Mouse (Mus musculus): ENCODE data around the gene Nudt21. TPM values are rescaled to one million over a fixed set of nuclear protein-coding genes. Genes with fewer than 3 reads are reported as not detected.

Nudt21 gene
- total RNA-seq (2021) = 10 to 100 TPM; 10.5 to 11.9 TPM
- long read RNA-seq, experiment 1, full-length matches to known transcripts = 20 of 22 reads
- long read RNA-seq, experiment 1, partial matches to known transcripts = 0 of 22 reads
- long read RNA-seq, experiment 1, other reads (novel, unspliced or antisense) = 2 of 22 reads
- long read RNA-seq, experiment 2, full-length matches to known transcripts = 20 of 21 reads
- long read RNA-seq, experiment 2, partial matches to known transcripts = 0 of 21 reads
- long read RNA-seq, experiment 2, other reads (novel, unspliced or antisense) = 1 of 21 reads

GRCm38 (mm10) chr8:94036944-94037524 is at the start of gene Nudt21, which contains the start of gene Ogfod1:
Gene Nudt21 (minus strand): TSS chr8:94037031.
Gene Ogfod1 (plus strand): TSS chr8:94037198.
- DNase-seq = peak; percentile 91

DNA sequence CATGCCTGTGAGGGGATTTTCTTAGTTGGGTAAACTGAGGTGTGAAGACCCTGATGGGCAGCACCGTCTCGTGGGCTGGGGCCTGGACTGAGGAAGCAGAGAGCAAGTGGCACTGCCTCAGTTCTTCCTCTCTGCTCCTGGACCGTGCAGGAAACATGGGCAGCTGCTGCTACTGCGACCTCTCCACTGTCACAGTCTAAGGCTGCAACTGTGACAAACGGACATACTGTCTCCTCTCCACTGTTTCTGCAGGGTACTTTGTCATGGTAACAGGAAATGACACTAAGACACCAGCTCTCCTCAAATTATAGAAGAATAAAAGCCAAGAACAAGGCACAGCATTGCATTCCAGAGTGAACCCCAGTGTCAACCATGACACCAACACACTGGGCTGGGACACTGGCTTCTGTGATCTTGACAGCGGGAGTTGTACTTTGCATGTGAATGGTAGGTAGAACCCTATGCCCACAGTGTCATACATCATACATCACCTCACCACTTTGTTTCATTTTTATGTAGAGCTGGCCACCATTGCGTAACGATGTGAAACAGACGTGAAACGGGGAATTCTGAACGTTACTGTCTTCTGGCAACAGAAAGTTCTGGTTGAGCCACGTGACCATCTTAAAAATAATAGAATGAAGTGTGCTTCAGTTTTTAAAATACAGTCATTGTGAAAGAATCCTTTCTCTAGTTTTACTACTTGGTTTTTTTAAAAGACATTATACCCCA is 39.8 kb upstream of the Nudt21 start:
- DNase-seq = no peak

DNA sequence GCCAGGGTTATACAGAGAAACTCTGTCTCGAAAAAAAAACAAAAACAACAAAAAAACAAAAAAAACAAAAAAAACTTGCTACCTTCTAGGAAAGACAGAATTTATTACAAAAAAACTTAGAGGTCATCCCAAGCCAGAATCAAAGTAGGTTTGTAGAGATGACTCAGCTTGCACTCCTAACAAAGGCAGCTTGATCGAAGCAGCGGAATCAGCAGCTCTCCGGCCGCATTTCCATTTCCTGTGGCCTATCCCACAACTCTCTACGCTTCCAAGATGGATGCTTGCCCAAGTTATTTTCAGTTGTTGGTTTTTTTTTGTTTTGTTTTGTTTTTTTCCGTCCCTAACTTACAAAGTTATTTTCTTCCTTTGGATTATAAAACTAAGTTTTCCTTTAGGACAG is 32.0 kb upstream of the Nudt21 start:
- DNase-seq = no peak

- no peak for DNase-seq
These were observed 29.5 kb upstream of the Nudt21 start for GRCm38 (mm10) chr8:94066121-94066863.

DNA sequence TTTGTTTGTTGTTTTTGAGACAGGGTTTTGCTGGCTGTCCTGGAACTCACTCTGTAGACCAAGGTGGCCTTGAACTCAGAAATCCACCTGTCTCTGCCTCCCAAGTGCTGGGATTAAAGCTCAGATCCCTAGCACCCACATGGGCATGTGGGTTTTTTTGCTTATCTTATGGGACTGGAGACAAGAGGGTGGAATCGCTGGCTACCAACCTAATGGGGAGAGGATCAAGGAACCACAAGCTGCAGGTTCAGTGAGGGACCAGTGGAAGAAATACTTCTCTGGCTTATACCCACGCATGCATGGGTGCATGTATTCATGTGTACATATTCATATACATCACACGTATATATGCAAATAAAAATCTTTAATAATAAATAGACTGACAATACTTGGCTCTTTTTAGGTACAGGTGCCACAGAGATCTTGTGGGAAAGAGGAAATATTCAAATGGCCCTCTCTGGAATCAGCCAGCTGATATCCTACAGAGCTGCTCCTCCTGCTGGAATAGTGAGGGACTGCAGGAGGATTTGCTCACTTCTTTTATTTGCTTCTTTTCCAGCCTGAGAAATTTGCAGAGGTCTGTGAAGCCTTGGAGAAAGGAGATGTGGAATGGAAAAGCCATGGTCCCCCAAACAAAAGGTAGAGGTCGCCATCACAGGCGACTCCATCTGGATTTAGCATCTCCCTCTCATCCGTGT is 20.5 kb upstream of the Nudt21 start:
- DNase-seq = no peak

- no peak for DNase-seq
These were observed 15.9 kb upstream of the Nudt21 start for GRCm38 (mm10) chr8:94052696-94053095.

- DNase-seq = no peak
These were observed 11.0 kb upstream of the Nudt21 start for GRCm38 (mm10) chr8:94047845-94048244.

- DNase-seq = no peak
These were observed 975 bp upstream of the Nudt21 start for GRCm38 (mm10) chr8:94037806-94038205.

GRCm38 (mm10) chr8:94036541-94036940 is 290 bp downstream of the Nudt21 start:
- DNase-seq = peak; percentile 42

GRCm38 (mm10) chr8:94035200-94035599 is 1.6 kb downstream of the Nudt21 start:
- DNase-seq = no peak

DNA sequence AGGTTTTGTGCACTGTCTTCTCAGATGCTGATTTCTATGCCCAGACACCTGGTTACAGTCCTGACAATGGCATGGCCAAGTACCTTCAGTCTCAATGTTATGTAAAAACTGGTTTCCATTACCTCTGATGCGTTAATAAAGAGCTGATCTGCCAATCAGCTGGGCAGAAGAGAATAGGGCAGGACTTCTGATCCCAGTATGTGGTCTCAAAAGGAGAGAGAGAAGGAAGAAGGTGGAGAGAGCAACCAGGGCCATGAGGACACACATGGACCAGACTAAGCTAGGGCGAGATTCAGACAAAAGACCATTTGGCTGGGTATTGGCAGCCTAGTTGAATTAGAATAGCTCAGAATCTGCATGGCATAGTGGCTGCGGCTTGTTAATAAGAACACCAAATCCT is 3.2 kb downstream of the Nudt21 start:
- DNase-seq = no peak

- no peak for DNase-seq
These were observed 7.1 kb downstream of the Nudt21 start for GRCm38 (mm10) chr8:94029701-94030100.

DNA sequence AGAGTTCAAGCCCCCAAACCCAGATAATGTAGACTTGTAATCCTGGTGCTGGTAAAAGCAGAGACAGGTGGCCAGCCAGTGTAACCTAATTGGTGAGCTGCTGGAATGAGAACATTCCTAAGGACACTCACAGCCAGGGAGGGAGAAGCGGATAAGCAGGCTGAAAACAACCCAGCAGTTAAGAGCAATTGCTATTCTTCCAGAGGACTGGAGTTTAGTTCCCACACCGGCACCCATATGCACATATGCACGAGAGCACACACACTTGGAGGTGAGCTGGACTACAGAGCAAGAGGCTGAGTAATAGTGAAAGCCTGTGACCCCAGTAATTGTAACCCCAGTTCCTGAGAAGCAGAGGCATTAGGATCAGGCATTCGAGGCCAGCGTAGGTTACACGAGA is 12.9 kb downstream of the Nudt21 start:
- DNase-seq = no peak

DNA sequence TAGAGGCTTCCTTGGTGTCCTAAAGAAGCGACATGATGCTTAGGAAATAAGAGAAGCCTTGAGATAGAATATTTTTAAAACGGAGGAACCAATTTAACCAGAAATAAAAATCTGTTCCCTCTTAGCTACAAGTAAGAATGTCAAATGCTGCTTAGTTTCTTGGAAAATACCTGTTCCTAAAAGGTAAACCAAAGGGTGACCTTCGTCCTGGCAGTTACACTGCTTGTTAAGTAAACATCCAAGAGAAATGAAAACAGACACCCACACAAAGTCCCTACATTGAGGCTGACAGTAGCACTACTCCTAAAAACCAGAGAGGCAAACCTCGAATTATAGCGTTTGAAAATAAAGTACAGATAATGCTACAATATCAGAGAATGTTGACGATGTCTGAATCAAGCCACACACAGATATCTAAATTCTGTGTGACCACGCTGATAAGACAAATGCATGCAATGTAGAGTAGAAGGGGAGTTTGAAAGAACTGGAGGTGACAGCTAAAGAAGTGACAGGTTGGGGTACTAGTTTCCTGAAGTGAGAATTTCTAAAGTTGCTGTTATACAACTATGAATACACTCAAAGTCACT is 23.7 kb downstream of the Nudt21 start:
- DNase-seq = no peak

GRCm38 (mm10) chr8:94012013-94012951 is 24.5 kb downstream of the Nudt21 start, which contains the start of gene Amfr:
Gene Amfr (minus strand): TSS chr8:94012842.
- DNase-seq = peak; percentile 66

DNA sequence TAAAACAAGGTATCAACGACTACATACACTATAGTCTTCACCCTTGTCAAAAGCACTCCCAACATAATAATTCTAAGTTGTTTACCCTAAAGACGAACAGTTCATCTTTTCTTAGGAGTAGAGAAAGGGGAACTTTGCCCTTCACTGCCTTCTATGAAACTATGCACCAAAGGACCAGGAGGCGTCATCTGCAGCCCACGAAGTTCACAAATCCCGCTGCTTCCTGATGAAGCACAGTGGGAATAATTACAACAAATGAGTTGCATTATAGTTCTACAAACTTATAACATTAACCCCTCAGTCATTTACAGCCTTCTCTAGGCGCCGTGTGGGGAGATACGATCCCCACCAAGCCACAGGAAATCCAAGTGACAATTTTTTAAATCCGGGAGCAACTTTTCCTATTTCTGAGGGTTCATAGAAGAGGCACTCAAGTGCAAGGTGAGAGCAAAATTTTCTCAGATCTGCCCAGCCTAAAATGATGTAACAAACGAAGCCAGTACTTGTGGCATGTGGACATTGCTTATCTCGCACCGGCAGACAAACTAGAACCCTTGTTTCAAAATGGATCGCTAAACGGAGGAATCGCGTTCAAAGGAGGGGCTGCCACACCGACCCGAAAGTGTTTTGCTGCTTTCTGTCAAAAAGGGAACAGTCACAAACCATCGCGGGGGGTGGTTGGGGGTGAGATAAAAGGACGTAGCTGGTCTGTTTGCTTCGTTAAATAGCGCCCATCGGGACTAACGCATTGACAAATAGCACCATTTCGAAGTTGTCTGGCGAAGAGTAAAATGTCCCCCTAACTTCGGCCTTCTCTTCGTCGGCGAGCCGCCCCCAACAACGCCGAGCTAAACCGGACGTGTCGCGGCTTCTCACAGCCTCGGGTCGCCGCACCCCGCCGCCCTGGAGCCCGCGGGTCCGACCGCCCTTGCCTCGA is 25.5 kb downstream of the Nudt21 start:
- DNase-seq = no peak

GRCm38 (mm10) chr8:94010101-94010705 is 26.6 kb downstream of the Nudt21 start:
- DNase-seq = no peak

GRCm38 (mm10) chr8:94009243-94009845 is 27.5 kb downstream of the Nudt21 start:
- DNase-seq = no peak
